Mouse (Mus musculus) cerebellum, adult 2 months (tissue): ENCODE results near the gene Cacng7.
"Not testable (repeated sequence)": the region's sequence is repeated elsewhere in the genome, so short reads cannot be mapped to it uniquely, and the experiment has no call there.

Experiments used
- CTCF ChIP-seq: fragments of 200-500 bp; IDR thresholded peaks from 2 replicates; pipeline ENCODE4 v1.5.1; 2011; ENCODE audit warnings: low read depth, mild to moderate bottlenecking, control low read depth, low read length, moderate library complexity, borderline replicate concordance; ENCODE audit not compliant: insufficient read depth
- POLR2A ChIP-seq: fragments of 200-500 bp; IDR thresholded peaks from 2 replicates; pipeline ENCODE4 v1.6.1; 2011; ENCODE audit warnings: low read length, control low read depth, borderline replicate concordance; ENCODE audit not compliant: insufficient read depth

DNA sequence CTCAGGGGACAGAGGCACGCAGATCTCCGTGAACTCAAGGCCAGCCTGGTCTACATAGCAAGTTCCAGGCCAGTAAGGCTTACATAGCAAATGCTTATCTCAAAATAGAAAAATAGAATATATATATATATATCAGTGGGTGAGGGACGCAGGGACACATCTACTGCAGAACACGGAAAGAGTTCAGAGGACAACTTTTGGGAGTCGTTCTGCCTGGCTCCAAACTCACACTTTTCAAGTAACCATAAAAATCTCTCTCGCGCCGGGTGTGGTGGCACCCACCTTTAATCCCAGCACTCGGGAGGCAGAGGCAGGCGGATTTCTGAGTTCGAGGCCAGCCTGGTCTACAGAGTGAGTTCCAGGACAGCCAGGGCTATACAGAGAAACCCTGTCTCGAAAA lies 40.5 kb upstream of the Cacng7 start:
- not testable (repeated sequence) for TF ChIP-seq CTCF, POLR2A
